Mouse (Mus musculus) heart, postnatal 0 days (tissue): ENCODE measurements around the gene Unc13a.

ENCODE experiments used
- CTCF ChIP-seq: IDR thresholded peaks from 2 replicates; pipeline ENCODE4 v1.5.1; 2016; ENCODE audit warnings: antibody characterized with exemption, control low read depth, low read depth
- EP300 ChIP-seq: IDR thresholded peaks from 2 replicates; pipeline ENCODE4 v1.6.1; 2016; ENCODE audit warnings: antibody characterized with exemption, low read depth

- TF ChIP-seq CTCF (no peak), EP300 (no peak)
Observed at GRCm38 (mm10) chr8:71685573-71685972, 14.0 kb upstream of the Unc13a start.
